Mouse (Mus musculus): ENCODE data around the gene Iars.

- TF ChIP-seq MYOD1 (IDR thresholded peaks at IDR 0.05; ENCODE audit: control insufficient read depth, insufficient read length, low read depth): no peak
- TF ChIP-seq MYOG (IDR thresholded peaks at IDR 0.05; ENCODE audit: control insufficient read depth, extremely low read depth, insufficient read length): no peak
Observed at GRCm38 (mm10) chr13:49706032-49706690, 24.3 kb downstream of the Iars start.
